Mouse (Mus musculus) frontal cortex, adult 2 months (tissue): ENCODE results near the gene Oas1e. TPM values are rescaled to one million over a fixed set of nuclear protein-coding genes. Genes with fewer than 3 reads are reported as not detected.
"Not testable (repeated sequence)": the region's sequence is repeated elsewhere in the genome, so short reads cannot be mapped to it uniquely, and the experiment has no call there.

ENCODE experiments used
- DNase-seq, 2 experiments: peaks; one replicate each; pipeline ENCODE4 v3.0.0; 2022; ENCODE audit warnings: low spot score in 1 of 2; ENCODE audit errors: extremely low spot score in 1 of 2
- polyA plus RNA-seq: library from polyadenylated mRNA; depleted of rRNA; stranded (reverse); fragments of >200 nt; gene quantifications from 2 replicates; pipeline ENCODE4 v1.2.3, GENCODE M21; 2012; rRNA removed

Gene Oas1e
- polyA plus RNA-seq, result not detected in 2 replicates

DNA sequence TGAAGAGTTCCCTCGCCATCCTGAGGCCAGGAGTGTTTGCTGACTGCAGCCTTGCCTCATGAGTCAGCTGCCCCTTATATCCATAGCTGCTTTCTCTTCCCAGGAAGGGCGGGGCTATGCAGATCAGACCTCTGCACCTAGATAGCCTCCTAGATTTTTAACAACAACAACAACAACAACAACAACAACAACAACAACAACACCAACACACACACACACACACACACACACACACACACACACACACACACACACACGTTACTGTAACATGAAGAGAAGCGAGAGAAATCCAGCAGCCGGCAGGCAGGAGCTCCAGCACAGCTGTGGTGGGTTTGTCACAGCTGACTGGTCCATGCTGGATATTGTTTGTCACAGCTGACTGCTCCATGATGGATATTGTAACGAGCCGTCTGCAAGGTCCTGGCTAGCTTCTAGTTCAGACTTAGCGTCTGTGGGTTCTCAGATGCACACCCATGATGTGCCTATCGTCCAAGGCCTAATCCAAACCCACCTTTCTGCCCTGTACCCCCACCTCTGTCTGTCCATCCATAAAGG lies at the start of gene Oas1e:
TSS of gene Oas1e (minus strand) at position 51 of the 555 bp plus-strand sequence.
- not testable (repeated sequence) for DNase-seq

DNA sequence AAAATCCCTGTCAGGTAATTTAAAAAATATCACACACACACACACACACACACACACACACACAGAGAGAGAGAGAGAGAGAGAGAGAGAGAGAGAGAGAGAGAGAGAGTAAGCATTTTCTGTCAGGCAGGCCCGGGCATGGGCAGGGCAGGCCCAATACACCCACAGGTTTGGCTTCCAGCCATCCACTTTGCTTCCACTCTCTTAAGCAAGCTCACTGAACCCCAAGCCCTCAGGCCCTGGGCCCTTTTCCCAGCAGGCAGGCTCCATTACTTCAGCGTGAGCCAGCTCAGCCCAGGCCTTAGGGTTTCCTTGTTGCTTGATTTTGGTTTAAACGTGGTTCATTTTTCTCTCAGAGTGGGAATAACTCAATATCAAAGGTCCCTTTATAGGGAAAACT lies 49.4 kb upstream of the Oas1e start:
- DNase-seq, result no peak

DNA sequence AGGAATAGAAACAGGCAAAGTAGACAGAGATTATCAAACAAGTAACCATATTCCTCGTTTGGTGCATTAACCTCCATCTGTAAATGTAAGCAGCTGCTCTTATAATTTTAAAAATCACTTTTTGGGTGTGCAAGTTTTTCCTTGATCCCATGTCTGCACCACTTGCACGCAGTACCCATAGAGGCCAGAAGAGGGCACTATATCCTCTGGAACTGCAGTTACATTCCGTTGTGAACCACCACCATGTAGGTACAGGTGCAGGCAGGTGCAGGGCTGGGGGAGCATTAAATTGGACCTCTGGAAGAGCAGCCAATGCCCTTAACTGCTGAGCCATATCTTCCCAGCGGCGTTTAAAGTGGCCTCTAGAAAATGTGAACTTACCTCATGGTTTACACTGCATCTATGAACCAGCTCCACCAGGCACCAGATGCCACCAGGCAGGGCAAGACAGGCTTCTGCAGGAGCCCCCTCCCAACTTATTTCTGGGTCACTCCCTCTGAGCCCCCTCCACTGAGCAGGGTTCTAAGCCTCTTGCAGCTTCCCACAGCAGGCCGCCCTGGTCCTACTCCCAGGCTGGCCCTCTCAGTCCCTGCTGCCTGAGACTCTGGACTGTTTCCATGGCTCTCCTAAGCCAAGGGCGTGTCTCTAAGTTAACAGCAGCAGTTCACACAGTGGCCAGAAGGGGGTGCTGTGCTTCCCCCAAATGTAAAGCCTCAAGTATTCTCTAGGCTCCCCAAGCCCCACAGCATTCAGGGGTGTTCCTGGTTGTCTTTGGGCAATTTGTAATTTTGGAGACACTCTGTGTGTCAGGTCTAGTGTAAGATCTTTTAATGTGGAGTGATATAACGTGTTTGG lies 41.6 kb upstream of the Oas1e start:
- DNase-seq, result peak in 1 of 2 experiments; percentile 64

DNA sequence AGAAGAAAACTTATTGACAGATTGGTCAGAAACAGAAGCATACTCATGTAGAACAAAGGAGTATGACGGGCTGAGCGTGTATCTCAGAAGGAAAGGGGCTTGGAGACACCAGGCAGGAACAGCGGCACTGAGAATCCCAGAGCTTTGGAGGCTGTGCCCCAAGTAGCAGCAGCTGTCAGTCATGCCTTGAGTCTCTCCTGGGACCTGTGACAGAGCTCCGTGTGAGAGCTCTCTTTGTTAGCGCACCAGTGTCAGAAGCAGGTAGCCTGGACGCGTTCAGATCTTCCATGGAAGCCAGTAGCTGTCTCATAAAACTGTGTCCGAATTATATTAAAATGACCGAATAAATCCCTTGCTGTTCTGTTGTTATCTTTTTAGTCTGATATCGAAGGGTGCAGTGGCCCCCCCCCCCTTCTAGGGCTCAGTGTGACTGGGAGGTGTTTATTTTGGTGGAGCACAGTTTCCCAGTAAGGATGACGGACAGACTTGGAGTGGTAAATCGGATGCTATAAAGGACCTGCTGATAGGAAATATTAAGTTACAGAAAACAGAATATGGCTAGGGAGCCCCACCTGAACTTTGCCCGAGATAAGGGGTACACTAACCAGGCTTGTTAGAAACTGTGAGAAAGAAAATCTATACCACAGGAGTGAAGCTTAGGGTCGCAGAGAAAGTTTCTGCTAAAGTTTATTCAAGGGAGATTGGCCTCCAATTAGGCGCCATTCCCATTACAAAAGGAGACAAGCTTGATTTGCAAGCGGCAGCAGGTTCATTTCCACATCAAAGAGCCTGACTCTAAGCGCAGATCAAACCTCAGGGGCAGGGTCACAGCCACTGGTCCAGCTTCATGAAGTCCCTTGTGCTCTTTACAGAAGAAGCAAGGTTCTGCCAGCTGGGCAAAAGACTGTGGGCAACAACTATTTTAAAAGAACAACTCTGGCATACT lies 38.3 kb upstream of the Oas1e start:
- no peak for DNase-seq

DNA sequence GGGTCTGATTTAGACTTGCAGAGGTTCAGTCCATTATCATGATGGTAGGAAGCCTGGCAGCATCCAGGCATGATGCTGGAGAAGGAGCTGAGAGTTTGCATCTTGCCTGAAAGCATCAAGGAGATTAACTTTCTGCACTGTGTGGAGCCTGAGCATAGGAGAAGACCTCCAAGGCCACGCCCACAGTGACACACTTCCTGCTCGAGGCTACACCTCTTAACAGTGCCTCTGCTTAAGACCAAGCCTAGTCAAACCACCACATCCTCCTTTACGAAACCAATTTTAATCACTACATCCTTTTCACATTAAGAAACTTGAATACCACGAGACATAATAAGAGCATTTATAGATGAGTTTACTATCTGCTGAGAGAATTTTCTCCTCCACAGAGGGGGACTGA lies 35.7 kb upstream of the Oas1e start:
- DNase-seq, result no peak

DNA sequence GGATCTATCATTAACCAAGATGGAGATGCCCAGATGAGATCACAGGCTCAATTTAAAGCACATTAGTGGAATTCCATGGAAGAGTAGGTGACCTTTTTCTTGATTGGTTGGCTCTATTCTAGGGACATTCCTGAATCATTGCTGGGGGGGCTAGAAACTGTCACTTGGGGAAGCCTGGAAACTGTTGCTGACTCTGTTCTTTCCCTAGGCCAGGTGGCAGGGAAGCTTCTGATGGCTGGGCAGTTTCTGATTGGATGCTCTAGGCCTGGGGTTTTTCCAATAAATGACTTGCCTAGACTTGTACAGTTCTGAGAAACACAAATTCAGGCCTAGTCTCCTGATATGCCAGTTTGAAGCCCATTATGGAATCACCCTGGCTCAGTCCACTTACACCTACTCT lies 23.7 kb upstream of the Oas1e start:
- no peak for DNase-seq

DNA sequence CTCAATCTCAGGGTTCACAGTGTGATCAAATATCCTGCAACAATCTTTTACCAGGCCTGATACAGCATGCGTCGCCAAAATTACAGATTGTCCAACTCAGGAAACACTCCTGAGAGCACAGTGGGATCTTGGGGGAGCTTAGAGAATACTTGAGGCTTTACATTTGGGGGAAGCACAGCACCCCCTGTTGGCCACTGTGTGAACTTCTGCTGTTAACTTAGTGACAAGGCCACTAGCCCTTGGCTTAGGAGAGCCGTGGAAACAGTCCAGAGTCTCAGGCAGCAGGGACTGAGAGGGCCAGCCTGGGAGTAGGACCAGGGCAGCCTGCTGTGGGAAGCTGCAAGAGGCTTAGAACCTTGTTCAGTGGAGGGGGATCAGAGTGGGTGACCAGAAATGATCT lies 20.6 kb upstream of the Oas1e start:
- no peak for DNase-seq

DNA sequence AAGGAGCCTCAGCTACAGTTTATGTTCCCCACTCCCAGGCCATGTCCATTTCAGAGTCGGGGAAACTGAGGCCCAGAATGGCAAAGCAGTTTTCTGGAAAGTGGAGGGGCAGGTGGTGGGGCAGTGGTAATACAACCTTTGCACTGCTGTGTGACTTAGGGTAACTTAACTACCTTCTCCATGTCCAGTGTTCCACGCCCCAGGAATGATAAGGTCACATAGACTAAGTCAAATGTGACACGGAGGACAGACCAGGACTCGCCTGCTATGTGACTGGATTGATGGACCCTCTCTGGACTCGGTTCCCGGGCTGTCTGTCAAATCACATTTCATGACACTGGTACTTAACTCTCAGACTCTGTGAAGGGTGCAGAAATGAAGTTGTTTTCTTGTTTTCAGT lies 17.7 kb upstream of the Oas1e start:
- DNase-seq, result no peak

DNA sequence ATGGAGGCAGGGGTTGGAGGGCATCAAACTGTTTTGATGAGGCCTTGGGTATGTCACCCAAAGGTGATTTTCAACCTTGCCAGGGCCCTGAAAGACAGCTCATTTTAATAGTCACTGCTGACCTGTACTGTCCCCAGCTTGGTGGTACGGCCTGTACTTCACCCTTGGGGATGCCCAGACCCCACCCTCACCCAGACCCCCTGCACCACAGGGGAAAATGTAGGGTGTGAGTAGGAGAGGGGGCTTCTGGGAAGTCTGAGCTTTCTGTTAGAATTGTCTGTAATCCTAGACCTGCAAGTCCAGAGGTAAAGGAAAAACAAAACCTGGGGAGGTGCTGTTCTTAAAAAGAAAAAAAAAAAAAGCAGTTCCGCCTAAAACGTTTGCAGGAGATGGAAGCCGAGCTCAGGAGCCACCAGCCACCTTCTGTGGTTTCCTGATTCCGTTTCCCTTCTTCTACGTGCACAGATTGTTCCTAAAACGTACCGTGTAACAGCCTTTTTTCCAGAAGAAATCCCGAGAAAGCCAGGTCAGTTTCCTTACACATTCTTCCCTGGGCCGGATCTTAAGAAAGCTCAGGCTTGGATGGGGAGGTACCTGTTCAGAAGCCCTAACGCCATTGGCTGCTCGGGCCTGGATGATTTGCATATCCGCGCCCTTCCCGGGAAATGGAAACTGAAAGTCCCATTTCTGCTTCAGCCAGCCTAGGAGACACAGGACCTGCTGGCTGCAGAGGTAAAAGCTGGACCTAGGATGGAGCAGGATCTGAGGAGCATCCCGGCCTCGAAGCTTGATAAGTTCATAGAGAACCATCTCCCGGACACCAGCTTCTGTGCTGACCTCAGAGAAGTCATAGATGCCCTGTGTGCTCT lies 16.9 kb upstream of the Oas1e start, which contains the start of gene Oas1c:
TSS of gene Oas1c (minus strand) at position 564 of the 869 bp plus-strand sequence.
- peak; percentile 75 to 86 for DNase-seq

DNA sequence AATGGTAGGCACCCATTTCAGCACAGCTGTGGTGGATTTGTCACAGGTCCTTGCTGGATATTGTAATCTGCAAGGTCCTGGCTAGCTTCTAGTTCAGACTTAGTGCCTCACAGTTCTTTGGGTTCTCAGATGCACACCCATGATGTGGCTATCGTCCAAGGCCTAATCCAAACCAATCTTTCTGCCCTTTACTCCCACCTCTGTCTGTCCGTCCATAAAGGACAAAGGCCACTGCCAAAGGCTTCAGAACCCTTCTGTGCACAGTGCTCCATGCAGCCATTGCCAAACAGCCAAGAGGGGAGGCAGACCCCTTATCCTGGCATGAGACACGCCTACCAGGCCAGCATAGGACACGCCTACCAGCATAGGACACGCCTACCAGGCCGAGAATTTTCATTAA lies 13.8 kb upstream of the Oas1e start:
- DNase-seq, result no peak

DNA sequence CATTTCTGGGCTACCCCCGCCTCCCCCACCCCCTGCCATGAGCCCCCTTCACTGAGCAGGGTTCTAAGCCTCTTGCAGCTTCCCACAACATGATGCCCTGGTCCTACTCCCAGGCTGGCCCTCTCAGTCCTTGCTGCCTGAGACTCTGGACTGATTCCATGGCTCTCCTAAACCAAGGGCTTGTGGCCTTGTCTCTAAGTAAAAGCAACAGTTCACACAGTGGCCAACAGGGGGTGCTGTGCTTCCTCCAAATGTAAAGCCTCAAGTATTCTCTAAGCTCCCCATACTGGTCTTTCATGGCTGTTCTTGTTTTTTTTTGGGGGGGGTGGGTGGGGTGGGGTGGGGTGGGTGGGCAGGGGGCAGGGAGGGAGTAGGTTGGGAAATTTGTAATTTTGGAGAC lies 11.1 kb upstream of the Oas1e start:
- DNase-seq, result peak in 1 of 2 experiments; percentile 72

DNA sequence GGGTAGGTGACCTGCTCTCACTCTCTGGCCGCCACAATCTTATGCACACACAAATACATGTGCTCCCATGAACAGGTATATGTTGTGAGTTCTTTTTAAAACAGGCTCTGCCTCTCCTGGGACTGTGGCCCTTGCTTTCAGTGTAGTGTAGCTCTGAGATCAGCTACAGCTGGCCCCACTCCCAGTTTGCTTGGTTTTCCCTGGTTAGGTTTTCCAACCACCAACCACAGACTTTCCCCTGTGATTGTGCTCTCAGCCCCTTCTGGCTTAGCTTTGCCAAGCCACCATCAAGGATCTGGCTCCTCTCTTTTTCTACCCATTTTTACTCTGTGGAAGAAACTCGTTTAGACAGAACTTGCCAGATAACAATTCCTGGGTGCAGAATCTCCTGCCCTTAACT lies 8.3 kb upstream of the Oas1e start:
- DNase-seq, result no peak

DNA sequence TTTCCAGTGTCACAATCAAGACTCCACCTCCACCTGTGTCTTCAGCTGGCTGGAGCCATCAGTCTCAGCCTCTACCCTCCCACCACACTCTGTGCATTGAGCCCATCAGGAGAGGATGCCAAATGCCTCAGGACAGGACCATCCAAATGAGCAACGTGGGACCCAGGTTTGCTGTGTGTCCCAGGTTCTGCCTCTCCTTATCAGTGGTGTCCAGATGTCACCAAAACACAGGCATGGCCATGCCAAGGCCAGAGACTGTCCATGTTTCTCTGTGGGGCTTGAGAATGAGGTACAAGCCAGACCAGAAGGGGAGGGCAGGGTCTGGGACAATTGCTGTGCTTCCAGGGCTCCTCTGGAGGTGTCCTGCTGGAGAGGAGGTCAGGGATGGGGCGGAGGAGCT lies 3.6 kb upstream of the Oas1e start:
- not testable (repeated sequence) for DNase-seq

DNA sequence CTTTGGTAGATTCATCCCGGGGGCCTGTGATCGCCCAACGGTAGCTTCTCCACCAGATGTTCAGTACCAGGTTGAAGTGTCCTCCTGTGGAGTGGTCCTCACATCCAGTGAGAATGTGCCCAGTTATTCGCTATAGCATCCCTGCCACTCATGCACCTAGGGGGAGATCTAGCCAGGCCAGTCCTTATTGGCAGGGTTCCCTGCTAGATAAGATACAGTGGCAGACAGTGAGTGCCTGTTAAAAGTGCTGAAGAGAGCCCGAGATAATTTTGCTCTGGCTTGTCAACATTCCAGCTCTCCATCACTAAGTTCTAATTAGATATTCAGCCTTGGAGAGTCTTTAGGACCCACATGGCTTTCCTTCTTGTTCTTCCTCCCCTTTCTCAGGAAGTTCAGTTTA lies 2.8 kb upstream of the Oas1e start:
- not testable (repeated sequence) for DNase-seq

DNA sequence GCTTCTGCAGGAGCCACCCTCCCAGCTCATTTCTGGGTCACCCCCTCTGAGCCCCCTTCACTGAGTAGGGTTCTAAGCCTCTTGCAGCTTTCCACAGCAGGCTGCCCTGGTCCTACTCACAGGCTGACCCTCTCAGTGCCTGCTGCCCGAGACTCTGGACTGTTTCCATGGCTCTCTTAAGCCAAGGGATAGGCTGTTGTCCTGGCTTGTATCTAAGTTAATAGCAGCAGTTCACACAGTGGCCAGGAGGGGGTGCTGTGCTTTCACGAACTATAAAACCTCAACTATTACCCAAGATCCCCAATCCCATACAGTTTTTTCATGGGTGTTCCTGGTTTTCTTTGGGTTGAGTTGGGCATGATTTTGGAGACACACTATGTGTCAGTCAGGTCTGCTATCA lies 2.3 kb downstream of the Oas1e start:
- DNase-seq, result peak in 1 of 2 experiments; percentile 72

DNA sequence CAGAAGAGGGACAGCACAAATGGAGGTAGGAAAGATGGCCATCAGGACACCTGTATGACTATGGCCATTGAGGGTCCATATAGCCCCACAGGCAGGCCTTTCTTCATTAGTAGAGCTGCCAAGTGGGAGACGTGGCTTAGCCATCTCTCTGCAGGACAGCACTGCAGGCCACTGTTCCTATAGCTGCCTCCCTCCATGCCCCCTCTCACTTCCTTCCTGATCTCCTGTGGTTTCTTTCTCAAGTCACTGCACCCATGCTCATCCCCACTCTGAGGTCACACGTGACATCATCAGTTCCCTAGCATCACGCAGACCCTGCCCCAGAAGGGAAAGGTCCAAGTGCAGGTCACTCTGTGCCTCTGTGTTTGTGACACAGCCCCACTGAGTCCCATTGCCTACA lies 8.3 kb downstream of the Oas1e start:
- DNase-seq, result no peak

DNA sequence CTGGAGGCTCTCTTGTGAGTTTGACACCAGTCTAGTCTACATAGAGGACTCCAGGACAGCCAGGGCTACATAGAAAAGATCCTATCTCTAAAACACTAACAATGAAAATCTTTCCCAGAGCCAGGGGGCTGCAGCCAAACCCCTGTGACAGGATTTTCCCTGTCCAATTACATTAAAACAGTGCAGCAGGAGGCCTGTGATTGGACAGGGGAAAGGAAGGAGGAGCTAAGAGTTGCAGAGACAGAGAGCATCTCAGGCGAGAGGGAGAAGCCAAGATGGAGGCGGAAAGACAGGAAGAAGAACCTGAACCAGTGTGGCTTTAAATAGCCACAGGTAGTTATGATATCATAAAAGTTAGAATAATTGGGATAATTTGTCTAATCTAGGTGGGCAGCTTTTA lies 12.9 kb downstream of the Oas1e start:
- no peak for DNase-seq

DNA sequence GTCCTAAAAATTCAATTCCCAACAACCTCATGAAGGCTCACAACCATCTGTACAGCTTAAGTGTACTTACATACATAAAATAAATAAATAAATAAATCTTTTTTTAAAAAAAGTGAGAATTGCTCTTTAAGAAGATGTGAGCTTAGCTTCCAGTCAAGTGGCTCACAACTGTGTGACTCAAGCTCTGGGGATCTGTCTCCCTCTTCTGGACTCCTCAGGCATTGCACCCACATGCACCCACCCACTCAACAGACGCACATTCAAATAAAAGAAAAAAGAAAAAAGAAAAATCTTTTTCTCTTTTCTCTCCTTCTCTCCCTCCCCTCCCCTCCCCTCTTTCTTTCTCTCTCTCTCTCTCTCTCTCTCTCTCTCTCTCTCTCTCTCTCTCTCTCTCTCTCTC lies 13.7 kb downstream of the Oas1e start:
- peak in 1 of 2 experiments; percentile 9 for DNase-seq

DNA sequence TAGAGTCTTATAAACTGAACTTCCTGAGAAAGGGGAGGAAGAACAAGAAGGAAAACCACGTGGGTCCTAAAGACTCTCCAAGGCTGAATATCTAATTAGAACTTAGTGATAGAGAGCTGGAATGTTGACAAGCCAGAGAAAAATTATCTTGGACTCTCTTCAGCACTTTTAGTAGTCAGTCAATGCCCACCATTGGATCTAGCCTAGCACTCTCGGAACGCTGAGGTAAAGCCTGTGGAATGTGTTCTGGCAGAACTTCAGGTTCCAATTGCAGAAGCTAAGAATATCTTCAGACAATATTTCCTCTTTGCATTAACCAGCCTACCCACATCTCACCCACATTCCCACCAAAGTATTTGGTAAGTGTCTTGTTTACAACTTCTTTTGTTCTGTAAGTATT lies 15.4 kb downstream of the Oas1e start:
- DNase-seq, result peak in 1 of 2 experiments; percentile 12

DNA sequence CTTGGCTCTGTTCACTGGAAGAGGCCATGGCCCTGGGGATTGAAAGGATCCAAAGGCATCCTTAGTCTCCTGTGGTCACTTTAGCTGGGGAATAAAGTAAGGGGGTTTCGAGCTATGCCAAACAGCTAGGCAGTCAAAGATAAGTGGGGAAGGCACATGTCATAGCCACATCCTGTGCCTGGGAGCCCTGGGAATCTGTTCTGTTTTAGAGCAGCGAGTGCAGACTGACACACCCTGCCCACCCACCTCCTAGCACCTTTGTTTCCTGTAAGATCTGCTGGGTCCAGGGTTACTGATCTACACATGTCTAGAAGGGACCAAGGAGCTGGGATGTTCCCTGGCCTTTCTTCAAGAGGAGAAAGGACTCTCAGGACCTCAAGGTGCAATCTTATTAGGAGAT lies 16.4 kb downstream of the Oas1e start:
- DNase-seq, result no peak
